7 mouse cellular contexts compared by ENCODE assay signal in genomic region chr9:67048483-67049085, GRCm38 (mm10). TPM values are rescaled to one million over a fixed set of nuclear protein-coding genes. Genes with fewer than 3 reads are reported as not detected.
A peak's percentile ranks its signal among the peaks of the same experiment; 100 is the strongest.
DNase-seq lines count a peak whose midpoint lies in the region; ATAC-seq lines count a peak whose summit lies in the region.

No protein-coding gene starts in this region.

- H3K36me3 ChIP-seq in lung, embryonic 16.5 days (ENCODE audit: control insufficient read depth, insufficient read depth, low read length), result no peaks in the 10 kb centered on the region
- no peaks in the 10 kb centered on the region for H3K36me3 ChIP-seq in forebrain, embryonic 10.5 days (replicated peaks)
- H3K36me3 ChIP-seq in limb, embryonic 10.5 days, result no peaks in the 10 kb centered on the region
- H3K36me3 ChIP-seq in splenic B cell, adult 2 months (ENCODE audit: control insufficient read depth, insufficient read depth, low read length, poor library complexity, severe bottlenecking), result no peaks in the 10 kb centered on the region

- DNase-seq in lung, postnatal 14 days, result no peak
- no peak for DNase-seq in forebrain, embryonic 10.5 days (ENCODE audit: extremely low spot score, low spot score)
- no peak for DNase-seq in limb, embryonic 10.5 days (ENCODE audit: low spot score)
- peak; percentile 35 for DNase-seq in splenic B cell, adult 2 months (ENCODE audit: low read depth, low spot score)
- DNase-seq in testis, postnatal 10 days (ENCODE audit: low spot score), result no peak
- no peak for DNase-seq in cerebellum, postnatal 36 days

- H3K9ac ChIP-seq in lung, embryonic 16.5 days (ENCODE audit: low read length), result peak overlapping the region; percentile 89

- peaks cover 32% of the 10 kb centered on the region for H3K4me1 ChIP-seq in lung, embryonic 16.5 days (replicated peaks; ENCODE audit: control insufficient read depth, insufficient read depth, low read length)
- peaks cover 70% of the 10 kb centered on the region for H3K4me1 ChIP-seq in forebrain, embryonic 10.5 days
- peaks cover 58% of the 10 kb centered on the region for H3K4me1 ChIP-seq in limb, embryonic 10.5 days

- 0 out of 2 replicates have a peak, but pooled peaks have one; percentile 1 for ATAC-seq in lung, embryonic 16.5 days (ENCODE audit: low read depth)

- 0% methylated on average over 26 of the region's 26 CpGs for WGBS in lung, embryonic 16.5 days
- under 1% methylated on average over 26 of the region's 26 CpGs for WGBS in forebrain, embryonic 10.5 days
- WGBS in limb, embryonic 10.5 days, result under 1% methylated on average over 26 of the region's 26 CpGs

- H3K9me3 ChIP-seq in lung, embryonic 16.5 days (ENCODE audit: control insufficient read depth, low read length), result no peaks in the 10 kb centered on the region
- no peaks in the 10 kb centered on the region for H3K9me3 ChIP-seq in forebrain, embryonic 10.5 days
- no peaks in the 10 kb centered on the region for H3K9me3 ChIP-seq in limb, embryonic 10.5 days (replicated peaks)

- no peaks in the 10 kb centered on the region; the same call in 1 of the 2 replicates for H3K27me3 ChIP-seq in lung, embryonic 16.5 days (ENCODE audit: control insufficient read depth, insufficient read depth, low read depth, low read length)
- H3K27me3 ChIP-seq in forebrain, embryonic 10.5 days (ENCODE audit: poor library complexity, severe bottlenecking), result peaks cover 54% of the 10 kb centered on the region
- H3K27me3 ChIP-seq in limb, embryonic 10.5 days (ENCODE audit: low read depth, poor library complexity, severe bottlenecking), result peaks cover 50% of the 10 kb centered on the region
- H3K27me3 ChIP-seq in splenic B cell, adult 2 months (ENCODE audit: control insufficient read depth, insufficient read depth, low read length, poor library complexity, severe bottlenecking), result peaks cover 8% of the 10 kb centered on the region; the same call in 1 of the 2 replicates

- peak overlapping the region; percentile 89 for H3K4me2 ChIP-seq in lung, embryonic 16.5 days (ENCODE audit: low read depth, low read length)

- peak overlapping the region; percentile 90 for H3K27ac ChIP-seq in lung, embryonic 16.5 days (ENCODE audit: low read length)
- peak overlapping the region; percentile 89 for H3K27ac ChIP-seq in forebrain, embryonic 10.5 days
- peak overlapping the region; percentile 77 for H3K27ac ChIP-seq in limb, embryonic 10.5 days

- H3K4me3 ChIP-seq in lung, embryonic 16.5 days (ENCODE audit: low read length), result peak overlapping the region; percentile 76
- peak overlapping the region; percentile 76 for H3K4me3 ChIP-seq in forebrain, embryonic 10.5 days
- peak overlapping the region; percentile 62 for H3K4me3 ChIP-seq in limb, embryonic 10.5 days

RNA-seq across cellular contexts. Expression of gene Tpm1, which starts 0.6 kb away (rescaled TPM):
- 758 and 782 TPM in 2 replicates for polyA plus RNA-seq in lung, embryonic 16.5 days (2015; fragmentation: Nextera tagmentation; extraction: Ambion mirVana)
- 334 and 342 TPM in 2 replicates for polyA plus RNA-seq in forebrain, embryonic 10.5 days (2016; fragmentation: Nextera tagmentation; extraction: Ambion mirVana)
- 252 and 286 TPM in 2 replicates for polyA plus RNA-seq in limb, embryonic 10.5 days (2016; fragmentation: Nextera tagmentation; extraction: Ambion mirVana)
